Mouse (Mus musculus) retina, embryonic 14.5 days (tissue): ENCODE measurements around the gene Plin4.
A peak's percentile ranks its signal among the peaks of the same experiment; 100 is the strongest.

Experiments
- DNase-seq: peaks from one replicate; pipeline ENCODE4 v3.0.0-alpha.2; 2015; ENCODE audit warnings: low spot score

Gene Plin4

GRCm38 (mm10) chr17:56109219-56110051, at the start of gene Plin4:
Plin4 (minus strand) TSS chr17:56109803.
- DNase-seq: no peak

DNA sequence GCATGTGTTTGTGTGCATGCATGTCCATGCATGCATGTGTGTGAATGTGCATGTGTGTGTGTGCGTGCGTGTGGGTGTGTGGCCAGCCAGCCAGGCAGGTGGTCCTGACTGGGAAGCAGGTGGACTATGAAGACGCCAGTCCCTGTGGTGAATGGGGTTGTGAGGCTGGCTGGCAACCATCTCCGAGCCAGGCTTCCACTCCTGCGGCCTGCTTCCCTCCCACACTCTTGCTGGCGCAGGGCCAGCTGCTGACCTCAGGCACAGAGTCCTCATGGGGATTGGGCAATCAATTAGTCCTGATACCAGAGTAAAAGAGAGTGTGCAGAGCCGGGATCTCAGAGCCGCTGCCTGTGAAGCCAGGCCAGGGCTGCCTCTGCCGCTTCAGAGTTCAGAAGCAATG, 44.0 kb upstream of the Plin4 start:
- peak; percentile 77 for DNase-seq

DNA sequence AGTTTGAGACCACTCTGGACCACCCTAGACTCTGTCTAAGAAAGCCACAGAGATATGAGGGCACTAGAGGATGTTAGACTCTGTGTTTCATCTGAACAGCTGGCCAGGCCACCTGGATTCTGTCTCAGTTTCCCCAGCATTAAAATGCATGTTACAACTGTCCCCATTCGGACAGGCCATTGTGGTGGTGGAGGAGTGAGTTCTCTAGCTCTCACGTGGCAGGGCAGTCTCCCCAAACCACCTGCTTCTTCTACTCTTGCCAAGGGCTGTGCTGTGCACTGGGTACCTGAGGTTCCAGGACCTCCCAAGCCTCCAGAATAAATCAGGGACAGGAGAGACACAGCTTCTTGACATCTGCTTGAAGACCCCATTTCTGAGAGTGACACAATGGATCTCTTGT, 40.3 kb upstream of the Plin4 start:
- DNase-seq: no peak

- peak; percentile 28 for DNase-seq
Observed at GRCm38 (mm10) chr17:56148790-56149618, 39.4 kb upstream of the Plin4 start.

DNA sequence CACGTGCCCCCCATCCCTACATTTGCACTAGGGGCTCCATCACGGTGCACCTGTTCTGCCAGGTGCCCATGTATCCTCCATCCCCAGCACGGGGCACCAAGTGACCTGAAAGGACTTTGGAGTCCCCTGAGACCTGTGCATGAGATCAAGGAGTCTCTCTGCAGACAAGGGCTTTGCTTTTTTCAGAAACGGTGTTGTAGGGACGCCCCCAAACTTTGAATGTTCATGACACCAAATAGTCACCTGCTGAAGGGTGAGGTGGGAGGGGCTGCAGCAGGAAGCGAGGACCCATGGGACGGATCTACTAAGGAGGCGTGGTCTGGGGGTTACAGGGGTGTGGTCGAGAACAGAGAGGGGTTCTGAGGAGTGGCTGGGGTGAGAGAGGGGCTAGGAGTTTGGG, 38.7 kb upstream of the Plin4 start:
- DNase-seq: no peak

DNA sequence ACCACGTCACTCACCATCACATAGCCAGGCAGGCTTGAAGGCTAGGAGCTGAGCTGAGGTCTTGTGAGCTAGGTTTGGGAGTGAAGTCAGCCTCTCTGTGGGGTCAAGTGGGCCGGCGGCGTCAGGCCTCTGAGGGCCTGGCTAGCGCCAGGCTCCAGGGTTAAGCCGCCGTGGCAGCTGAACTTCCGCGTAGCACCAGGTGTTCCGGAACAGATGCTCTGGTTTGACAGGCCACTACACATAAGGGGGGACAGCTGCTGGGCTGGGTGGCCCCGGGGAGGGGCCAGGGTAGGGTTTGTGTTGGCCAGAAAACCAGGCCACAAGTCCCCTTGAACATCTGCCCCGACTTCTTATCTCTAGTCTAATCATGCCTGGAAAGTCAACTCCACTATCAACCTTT, 37.8 kb upstream of the Plin4 start:
- DNase-seq: peak; percentile 39

DNA sequence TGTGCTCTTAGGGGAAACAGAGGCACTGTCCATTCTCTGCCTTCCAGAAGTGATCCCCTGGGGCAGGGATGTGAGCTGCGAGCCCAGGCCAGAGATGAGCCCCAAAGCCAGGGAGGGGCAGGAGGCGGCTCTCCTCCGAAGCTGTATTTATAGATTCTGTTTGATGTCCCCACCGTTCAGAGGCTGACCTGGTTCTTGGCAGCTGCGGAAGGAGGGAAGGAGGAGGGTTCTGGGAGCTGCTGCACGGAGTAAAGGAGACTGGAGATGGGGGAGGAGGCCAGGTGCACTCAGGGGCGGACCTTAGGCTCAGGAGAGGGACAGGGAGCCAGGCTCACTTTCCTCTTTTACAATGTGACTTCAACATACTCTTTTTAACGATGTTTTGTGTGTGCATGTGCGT, 36.5 kb upstream of the Plin4 start:
- DNase-seq: no peak

DNA sequence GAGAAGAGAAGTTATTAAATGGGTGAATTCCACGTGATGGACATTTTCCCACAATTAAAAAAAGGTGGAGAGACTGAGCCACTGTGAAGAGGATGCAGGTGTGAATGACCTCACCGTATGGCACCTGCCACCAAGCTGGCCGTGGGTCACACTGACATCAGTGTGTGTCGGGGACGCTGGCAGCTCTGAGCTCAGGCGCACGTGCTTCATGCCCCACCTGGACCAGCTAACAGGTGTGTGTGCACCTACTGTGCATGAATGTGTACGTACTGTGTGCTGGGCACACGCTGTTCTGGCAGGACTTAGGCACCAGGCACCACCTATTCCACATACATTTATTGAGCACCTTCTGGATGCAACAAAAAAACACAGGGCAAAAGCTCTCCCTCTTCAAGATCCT, 34.9 kb upstream of the Plin4 start:
- DNase-seq: no peak

GRCm38 (mm10) chr17:56141702-56142605, 32.4 kb upstream of the Plin4 start:
- DNase-seq: peak; percentile 71

GRCm38 (mm10) chr17:56139858-56140595, 30.4 kb upstream of the Plin4 start, which contains the start of gene Sema6b:
Sema6b (minus strand) TSS chr17:56140343.
- peak; percentile 76 for DNase-seq

- no peak for DNase-seq
Observed at GRCm38 (mm10) chr17:56139355-56139754, 29.8 kb upstream of the Plin4 start.

- DNase-seq: no peak
Observed at GRCm38 (mm10) chr17:56137839-56138613, 28.4 kb upstream of the Plin4 start.

DNA sequence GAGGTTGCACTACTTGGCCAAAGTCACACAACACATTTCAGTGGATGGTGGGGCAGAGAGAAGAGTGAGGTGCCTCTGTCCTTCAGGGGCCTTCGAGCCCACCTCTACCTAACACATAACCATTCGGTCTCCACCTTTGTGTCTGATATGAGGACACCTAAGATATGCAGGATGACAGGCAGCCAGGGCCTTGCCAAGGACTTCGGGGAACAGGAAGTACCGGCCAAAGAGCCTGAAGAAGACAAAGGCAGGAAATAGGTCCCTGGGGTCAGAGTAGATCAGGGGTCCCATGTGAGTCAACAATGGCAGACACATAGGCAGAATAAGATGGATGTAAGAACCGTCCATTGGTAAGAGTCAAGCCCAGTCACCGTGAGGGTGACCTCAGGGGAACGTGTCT, 27.0 kb upstream of the Plin4 start:
- DNase-seq: no peak

DNA sequence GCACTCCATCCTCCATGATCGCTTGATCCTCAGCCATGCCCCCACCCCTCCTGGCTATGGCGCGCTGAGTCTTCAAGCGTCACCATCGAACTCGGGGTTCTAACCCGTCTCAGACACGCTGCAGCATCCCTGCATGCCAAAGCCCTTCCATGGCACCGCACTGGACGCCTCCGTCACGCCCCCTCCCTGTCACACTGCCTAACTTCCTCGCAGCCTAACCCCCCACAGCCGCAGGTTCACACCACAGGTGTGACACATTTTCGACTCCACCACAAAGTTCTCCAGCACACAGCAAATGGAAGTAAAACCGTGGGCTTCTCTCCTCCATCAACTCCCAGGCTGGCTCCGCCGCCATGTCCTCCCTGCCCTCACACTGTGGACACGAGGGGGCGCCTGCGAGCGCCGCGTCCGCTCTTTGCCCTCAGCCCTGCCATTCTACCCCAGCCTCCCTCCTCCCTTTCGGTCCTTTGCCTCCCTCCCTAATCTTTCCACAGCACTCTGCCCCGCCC, 24.9 kb upstream of the Plin4 start:
- peak; percentile 77 for DNase-seq

DNA sequence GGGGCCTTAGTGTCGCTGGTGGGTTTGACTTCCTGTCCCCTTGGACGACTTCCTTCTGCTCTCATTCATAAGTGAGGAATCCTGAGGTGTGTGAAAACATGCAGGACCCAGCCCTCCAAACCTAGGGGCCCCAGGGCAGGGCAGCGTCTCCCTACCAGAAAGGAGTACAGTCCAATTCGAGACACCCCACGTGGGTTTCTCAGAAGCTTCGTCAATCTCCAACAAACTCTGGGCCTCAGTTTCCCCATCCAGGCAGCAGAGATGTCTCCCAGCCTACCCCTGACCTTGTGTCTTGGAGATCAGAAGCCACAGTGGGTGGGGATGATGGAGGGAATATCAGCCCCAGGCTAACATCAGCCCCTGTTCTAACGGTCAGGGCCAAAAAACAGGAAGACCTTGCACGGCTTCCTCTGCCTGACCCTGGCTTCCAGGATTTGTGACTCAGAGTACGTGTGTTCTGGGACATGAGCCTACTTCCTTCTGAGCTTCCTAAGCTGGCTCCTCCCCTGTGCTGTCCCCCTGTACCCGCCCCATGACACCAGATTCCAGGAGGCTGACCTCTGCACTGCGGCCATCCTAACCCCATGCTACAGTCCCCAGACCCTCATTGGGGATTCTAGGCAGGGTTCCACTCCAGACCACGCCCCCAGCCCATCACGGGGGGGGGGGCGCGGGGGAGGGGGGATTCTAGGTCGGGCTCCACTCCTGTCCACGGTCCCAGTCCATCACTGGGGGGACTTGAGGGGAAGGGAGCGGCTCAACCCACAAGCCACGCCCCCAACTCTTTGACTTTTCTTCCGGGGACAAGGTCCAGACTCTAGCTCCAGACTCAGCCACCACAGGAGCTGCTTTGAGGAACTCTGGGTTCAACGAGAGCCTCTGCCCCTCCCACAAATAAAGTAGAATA, 24.1 kb upstream of the Plin4 start:
- DNase-seq: no peak

DNA sequence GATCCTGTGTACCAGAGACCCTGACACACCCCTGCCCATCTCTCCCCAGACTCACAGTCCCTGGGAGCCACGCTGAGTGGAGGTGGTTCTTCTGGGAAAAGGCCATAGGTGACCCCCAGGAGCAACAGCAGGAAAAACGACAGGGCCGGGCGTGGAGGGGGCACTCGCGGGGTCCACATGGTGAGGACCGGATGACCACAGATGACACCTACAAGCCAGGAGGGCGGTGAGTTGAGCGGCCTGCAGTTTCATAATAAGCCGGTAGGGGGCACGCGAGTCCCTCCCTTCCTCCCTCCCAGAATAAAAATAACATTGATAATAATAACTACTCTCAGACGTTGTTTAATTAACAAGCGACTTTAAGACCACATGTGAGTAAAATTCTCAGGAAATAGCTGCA, 23.1 kb upstream of the Plin4 start:
- peak; percentile 81 for DNase-seq

DNA sequence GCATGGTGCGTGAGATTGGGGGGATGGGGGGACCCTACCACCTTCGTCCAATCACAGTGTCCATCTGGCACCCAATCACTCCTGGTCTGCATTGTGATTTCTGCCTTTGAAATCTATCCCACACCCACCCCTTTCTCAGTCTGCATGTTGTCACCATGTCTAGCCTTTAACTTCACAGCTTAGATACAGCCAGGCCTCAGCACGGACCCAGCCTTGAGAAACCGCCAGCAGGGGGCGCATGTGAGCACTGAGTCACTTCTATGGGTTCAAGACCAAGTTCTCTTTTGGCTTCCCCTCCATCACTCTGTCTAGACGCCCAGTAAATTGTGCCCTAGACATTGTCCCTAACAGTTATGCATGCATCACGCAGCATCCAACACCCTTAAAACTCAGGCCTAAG, 22.2 kb upstream of the Plin4 start:
- peak; percentile 80 for DNase-seq

GRCm38 (mm10) chr17:56131136-56131535, 21.5 kb upstream of the Plin4 start:
- DNase-seq: no peak

GRCm38 (mm10) chr17:56128246-56128645, 18.6 kb upstream of the Plin4 start:
- DNase-seq: no peak
